In genomic region chr2:20967646-20968351, GRCm38 (mm10) we compare ENCODE assay signal across 8 mouse cellular contexts. TPM values are rescaled to one million over a fixed set of nuclear protein-coding genes. Genes with fewer than 3 reads are reported as not detected.
DNase-seq lines count a peak whose midpoint lies in the region; ATAC-seq and TF ChIP-seq lines count a peak whose summit lies in the region.

No protein-coding gene starts in this region.

- WGBS in kidney, adult 2 months, result 1% methylated on average over 57 of the region's 57 CpGs
- WGBS in lung, embryonic 16.5 days, result under 1% methylated on average over 43 of the region's 57 CpGs

- intact Hi-C loops in left cerebral cortex, adult 2 months (cut with DNase I), result loop anchor here (2.0 to 5.0 kb wide), 4 partner anchors 69 to 219 kb away; no protein-coding TSS in a partner anchor
- intact Hi-C loops in left cerebral cortex, postnatal 25 days (cut with DNase I), result loop anchor here (1.0 to 10.0 kb wide), 6 partner anchors 69 to 947 kb away; partner anchors contain the start of gene Gpr158

- H3K9me3 ChIP-seq in lung, embryonic 16.5 days (ENCODE audit: control insufficient read depth, low read length), result no peaks in the 10 kb centered on the region

- H3K4me2 ChIP-seq in lung, embryonic 16.5 days (ENCODE audit: low read depth, low read length), result peak overlapping the region; percentile 60

- peak overlapping the region; percentile 96 for H3K27ac ChIP-seq in left cerebral cortex, adult 2 months
- peak overlapping the region; percentile 66 for H3K27ac ChIP-seq in kidney, adult 2 months (ENCODE audit: insufficient read depth, low read depth, low read length)
- peak overlapping the region; percentile 99 for H3K27ac ChIP-seq in lung, embryonic 16.5 days (ENCODE audit: low read length)

- H3K9ac ChIP-seq in lung, embryonic 16.5 days (ENCODE audit: low read length), result peak overlapping the region; percentile 98

- peak; percentile 19 to 41 for DNase-seq in left cerebral cortex, adult 2 months (ENCODE audit: extremely low spot score in 1 of 2, low spot score in 2 of 2)
- no peak for DNase-seq in left cerebral cortex, postnatal 25 days (ENCODE audit: low spot score in 2 of 2)
- DNase-seq in cerebellum, postnatal 14 days, result peak; percentile 45 to 59
- peak; percentile 24 to 44 for DNase-seq in gastrocnemius, postnatal 4 days (ENCODE audit: low spot score in 2 of 2)
- DNase-seq in kidney, adult 2 months, result peak; percentile 82
- DNase-seq in right cerebral cortex, postnatal 4 days, result peak; percentile 21

- H3K4me1 ChIP-seq in kidney, adult 2 months (ENCODE audit: control insufficient read depth, insufficient read depth, low read length), result peaks cover 9% of the 10 kb centered on the region
- H3K4me1 ChIP-seq in lung, embryonic 16.5 days (replicated peaks; ENCODE audit: control insufficient read depth, insufficient read depth, low read length), result peaks cover 32% of the 10 kb centered on the region

- TF ChIP-seq POLR2A in kidney, adult 2 months (IDR thresholded peaks at IDR 0.05; ENCODE audit: low read depth, low read length), result no peak

- H3K27me3 ChIP-seq in kidney, adult 2 months (replicated peaks; ENCODE audit: control insufficient read depth, insufficient read depth, low read length), result no peaks in the 10 kb centered on the region
- no peaks in the 10 kb centered on the region for H3K27me3 ChIP-seq in lung, embryonic 16.5 days (ENCODE audit: control insufficient read depth, insufficient read depth, low read depth, low read length)

- peak overlapping the region; percentile 62 for H3K4me3 ChIP-seq in left cerebral cortex, adult 2 months
- peak overlapping the region; percentile 69 for H3K4me3 ChIP-seq in kidney, adult 2 months (ENCODE audit: insufficient read depth, low read depth, low read length)
- peak overlapping the region; percentile 95 for H3K4me3 ChIP-seq in lung, embryonic 16.5 days (ENCODE audit: low read length)

- H3K36me3 ChIP-seq in kidney, adult 2 months (ENCODE audit: control insufficient read depth, insufficient read depth, low read length), result no peaks in the 10 kb centered on the region
- H3K36me3 ChIP-seq in lung, embryonic 16.5 days (ENCODE audit: control insufficient read depth, insufficient read depth, low read length), result no peaks in the 10 kb centered on the region

- peak; percentile 23 for ATAC-seq in lung, embryonic 16.5 days (ENCODE audit: low read depth)
- ATAC-seq in monocyte, adult 5-6 weeks (replicated peaks; ENCODE audit: insufficient number of reproducible peaks, low FRiP score, low TSS enrichment, poor library complexity, severe bottlenecking), result no peak

- no peak for TF ChIP-seq CTCF in left cerebral cortex, adult 2 months (IDR thresholded peaks at IDR 0.05)
- no peak for TF ChIP-seq CTCF in kidney, adult 2 months (conservative IDR thresholded peaks at IDR 0.05; ENCODE audit: insufficient read depth, insufficient read length, low read depth, low read length)

RNA-seq across cellular contexts. Expression of gene Arhgap21, which starts 0.9 kb away (rescaled TPM):
- 100 to 1,000 TPM; 299 to 304 TPM for total RNA-seq in left cerebral cortex, adult 2 months (2021)
- 100 to 1,000 TPM; 238 to 256 TPM for total RNA-seq in left cerebral cortex, postnatal 25 days (2021)
- 10 to 100 TPM; 87.5 to 91.7 TPM for total RNA-seq in gastrocnemius, postnatal 4 days (2021)
- 9.5 and 11.3 TPM in 2 replicates for polyA plus RNA-seq in kidney, adult 2 months (2012; rRNA removed)
- polyA plus RNA-seq in lung, embryonic 16.5 days (2015; fragmentation: Nextera tagmentation; extraction: Ambion mirVana), result 10.5 and 11.1 TPM in 2 replicates
- total RNA-seq in monocyte, adult 5-6 weeks (2017), result 11.1 to 28.0 TPM (median 16.4 TPM) in 3 replicates

Comparison
In these comparisons a context has a peak if more than half of its experiments do, and no peak if none do; other contexts are left out.
1. DNase-seq: peak in left cerebral cortex, adult 2 months (2 of 2), cerebellum, postnatal 14 days (2 of 2), gastrocnemius, postnatal 4 days (2 of 2), kidney, adult 2 months (single experiment) and right cerebral cortex, postnatal 4 days (single experiment); none in left cerebral cortex, postnatal 25 days (0 of 2).
2. Peak in every context shown above with its lines, with median percentiles within 50 percentile points of each other: H3K27ac ChIP-seq and H3K4me3 ChIP-seq.